Mouse (Mus musculus) 416B (cell line): ENCODE data around the gene Klra9.
"Not testable (repeated sequence)": the region's sequence is repeated elsewhere in the genome, so short reads cannot be mapped to it uniquely, and the experiment has no call there.

Source experiments
- DNase-seq: peaks from one replicate; pipeline ENCODE4 v3.0.0; 2011; ENCODE audit warnings: low read depth

Klra9 gene

GRCm38 (mm10) chr6:130193012-130193411, at the start of gene Klra9:
Klra9 (minus strand) TSS chr6:130193112.
- not testable (repeated sequence) for DNase-seq

DNA sequence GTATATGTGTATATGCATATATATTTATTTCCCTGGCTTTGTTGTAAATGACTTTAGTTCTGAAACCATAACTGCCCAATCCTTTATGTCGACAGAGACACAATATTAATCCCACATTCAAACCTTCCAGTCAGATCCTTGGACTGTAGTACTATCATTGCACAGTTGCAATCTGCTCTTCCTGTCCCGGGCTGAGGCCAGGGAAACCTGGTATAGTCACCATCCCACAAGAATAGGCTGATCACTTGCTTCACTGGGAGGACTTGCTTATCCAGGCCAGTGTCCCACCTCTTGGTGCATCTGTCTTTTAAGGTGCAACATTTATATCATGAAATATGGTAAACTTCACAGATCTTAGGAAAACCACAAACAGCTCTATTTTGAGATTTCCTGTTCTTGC, 44.6 kb upstream of the Klra9 start:
- peak; percentile 56 for DNase-seq

GRCm38 (mm10) chr6:130236635-130237034, 43.7 kb upstream of the Klra9 start:
- DNase-seq, result no peak

GRCm38 (mm10) chr6:130233222-130233621, 40.3 kb upstream of the Klra9 start, which contains the start of gene Klra7:
Klra7 (minus strand) TSS chr6:130233322.
- peak; percentile 19 for DNase-seq

- DNase-seq, result peak; percentile 81
Measured at GRCm38 (mm10) chr6:130197453-130197852, 4.5 kb upstream of the Klra9 start.

DNA sequence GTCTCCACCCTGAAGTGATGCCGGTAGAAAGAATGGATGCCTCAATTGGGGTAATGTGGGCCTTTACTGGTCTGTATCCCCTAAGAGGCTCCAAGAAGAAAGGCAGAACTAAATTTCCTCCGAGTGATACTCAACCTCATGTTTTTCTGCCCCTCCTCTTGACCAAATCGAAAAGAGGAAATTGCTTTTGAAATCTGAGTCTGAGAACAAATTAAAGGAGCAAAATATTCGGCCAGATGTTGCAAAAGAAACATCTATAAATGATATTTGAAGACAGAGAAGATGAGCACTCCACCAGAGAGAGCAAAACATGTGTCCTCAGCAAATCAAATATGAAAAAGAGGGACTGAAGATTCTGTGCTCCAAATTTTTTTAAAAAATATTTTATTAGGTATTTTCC, 63.1 kb downstream of the Klra9 start, which contains the start of gene Klra8:
Klra8 (minus strand) TSS at position 101 of the 400 bp plus-strand sequence.
- not testable (repeated sequence) for DNase-seq
